Mouse (Mus musculus): ENCODE data around the gene Stx11.
A peak's percentile ranks its signal among the peaks of the same experiment; 100 is the strongest.

Stx11 gene

DNA sequence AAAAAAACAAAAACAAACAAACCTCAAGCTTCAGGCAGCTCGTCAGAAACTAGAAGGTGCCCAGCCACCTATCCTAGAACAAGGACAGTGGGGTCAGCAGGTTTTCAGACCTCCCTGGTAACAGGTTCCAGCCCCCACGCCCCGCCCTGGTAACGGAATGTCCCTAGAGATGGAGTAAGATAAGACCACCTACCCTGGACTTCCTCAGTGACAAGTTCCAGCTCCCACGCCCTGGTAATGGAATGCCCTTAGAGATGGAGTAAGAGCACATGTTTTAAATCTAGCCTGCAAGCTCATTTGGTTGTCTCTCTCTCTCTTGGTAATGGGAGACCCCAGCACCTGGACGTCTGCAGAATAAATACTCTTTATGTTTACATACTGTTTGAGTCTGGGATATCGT is 48.3 kb downstream of the Stx11 start:
- no peak for DNase-seq (ENCODE audit: low spot score in 2 of 2)

DNA sequence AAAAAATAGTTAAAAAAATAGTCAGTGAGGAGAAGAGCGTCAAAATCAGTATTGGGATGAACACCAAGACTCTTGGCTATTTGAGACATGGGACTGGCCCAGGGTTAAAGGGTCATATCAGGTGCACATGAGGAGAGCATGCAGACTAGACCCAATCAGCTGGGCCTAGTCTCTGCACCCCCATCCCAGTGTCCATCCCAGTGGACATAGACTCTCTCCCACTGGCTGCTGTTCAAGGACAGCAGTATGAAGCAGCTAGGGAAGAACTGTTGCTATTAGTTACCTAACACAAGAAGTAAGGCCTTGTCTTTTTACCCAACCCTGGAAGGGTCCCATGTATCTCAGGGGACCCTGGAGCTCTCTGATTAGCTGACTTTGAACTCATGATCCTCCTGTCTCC is 49.9 kb downstream of the Stx11 start:
- no peak for DNase-seq (ENCODE audit: low spot score in 2 of 2)

DNA sequence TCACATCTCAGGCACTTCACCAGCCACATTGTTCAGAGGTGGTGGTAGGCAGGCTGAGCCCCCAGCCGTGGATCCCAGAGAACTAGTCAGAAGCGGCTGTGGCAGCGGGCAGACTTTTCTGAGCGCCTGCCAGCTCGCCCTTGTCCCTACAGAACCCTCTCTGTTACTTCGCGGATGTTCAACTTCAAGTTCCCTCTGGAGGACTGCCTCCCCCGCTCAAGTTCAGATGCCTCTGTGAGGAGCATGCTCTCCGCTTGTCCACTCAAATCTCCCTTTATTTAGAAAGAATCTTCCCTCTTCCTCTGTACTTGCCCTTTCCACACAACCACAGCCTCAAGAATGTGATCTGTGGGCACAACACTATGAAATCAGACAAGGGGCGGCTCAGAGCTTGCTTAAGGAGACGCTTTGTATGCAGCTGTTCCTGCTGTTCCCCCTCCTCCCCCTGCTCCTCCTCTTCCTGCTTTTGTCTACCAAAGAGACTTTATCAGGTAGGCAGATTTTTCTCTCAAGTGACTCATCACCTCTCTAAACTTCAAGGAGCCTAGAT is 52.0 kb downstream of the Stx11 start:
- DNase-seq (ENCODE audit: low spot score in 2 of 2) = peak; percentile 31 to 35

DNA sequence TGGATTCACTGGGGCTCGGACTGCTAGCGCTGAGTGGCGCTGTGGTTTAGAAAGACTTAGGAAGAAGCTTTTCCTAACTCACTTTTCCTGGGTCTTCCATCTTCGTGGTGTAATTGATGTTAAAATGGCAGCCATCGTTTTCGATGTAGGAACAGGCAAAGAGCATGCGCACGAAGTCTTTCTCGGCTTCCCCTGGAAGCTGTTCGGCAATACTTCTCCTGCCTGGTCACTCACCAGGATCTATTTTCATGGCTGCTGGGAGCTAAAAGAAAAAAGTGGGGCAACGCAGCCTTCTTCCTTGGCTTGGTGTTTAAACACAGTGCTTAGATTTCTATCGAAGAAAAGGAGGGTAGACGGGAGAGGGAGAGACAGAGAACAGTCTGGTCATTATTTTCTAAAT is 52.6 kb downstream of the Stx11 start:
- no peak for DNase-seq (ENCODE audit: low spot score in 2 of 2)

DNA sequence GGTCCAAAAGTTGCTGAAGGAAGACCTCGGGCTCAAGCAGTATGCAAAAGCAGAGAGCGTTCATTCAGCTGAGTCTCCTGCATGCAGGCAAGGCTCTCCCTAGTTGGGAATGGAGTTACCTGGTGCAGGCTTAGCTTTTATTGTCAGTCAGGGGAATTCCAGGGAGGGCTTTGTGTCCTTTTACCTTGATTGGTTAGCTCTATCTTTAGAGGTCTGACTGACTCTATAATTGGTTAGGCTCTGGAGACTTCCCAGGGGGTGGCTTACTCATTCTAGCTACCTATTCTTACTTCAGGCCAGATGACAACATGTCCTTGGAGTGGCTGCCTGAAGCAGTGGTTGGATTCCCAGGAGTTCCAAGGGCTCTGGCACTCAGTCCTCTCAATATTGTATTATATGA is 54.2 kb downstream of the Stx11 start:
- no peak for DNase-seq (ENCODE audit: low spot score in 2 of 2)

DNA sequence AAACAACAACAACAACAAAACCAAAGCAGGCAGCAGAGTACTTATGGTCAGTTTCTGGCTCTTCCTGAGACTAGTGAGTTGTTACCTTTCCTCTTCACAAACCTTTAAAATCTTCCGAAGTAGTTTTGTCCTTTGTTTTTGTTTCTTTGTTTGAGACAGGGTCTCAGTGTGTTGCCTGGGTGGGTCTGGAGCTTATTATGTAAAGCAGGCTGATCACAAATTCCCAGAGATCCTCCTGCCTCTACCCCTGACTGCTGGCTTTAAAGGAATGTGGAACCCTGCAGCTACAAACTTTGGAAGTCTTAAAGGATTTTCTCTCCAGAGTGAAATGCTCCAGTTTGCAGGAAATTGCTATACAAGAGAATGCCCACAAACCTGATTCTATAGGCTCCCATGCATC is 54.9 kb downstream of the Stx11 start:
- no peak for DNase-seq (ENCODE audit: low spot score in 2 of 2)

DNA sequence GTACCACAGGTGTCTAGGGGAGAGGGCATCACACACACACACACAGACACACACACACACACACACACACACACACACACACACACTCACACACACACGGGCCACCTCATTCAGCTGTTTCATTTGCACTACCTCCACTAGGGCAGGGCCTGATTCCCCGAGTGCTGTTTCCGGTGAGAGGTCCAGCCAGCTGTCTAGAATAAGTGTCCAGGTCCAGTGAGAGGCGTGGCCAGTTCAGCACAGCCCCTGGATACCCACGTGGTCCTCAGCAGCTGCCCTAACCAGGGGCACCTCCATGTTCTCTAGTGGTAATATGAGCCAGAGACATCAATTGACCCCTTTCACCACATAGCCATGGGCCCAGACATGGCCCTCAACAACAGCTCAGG is 60.0 kb downstream of the Stx11 start:
- no peak for DNase-seq (ENCODE audit: low spot score in 2 of 2)

DNA sequence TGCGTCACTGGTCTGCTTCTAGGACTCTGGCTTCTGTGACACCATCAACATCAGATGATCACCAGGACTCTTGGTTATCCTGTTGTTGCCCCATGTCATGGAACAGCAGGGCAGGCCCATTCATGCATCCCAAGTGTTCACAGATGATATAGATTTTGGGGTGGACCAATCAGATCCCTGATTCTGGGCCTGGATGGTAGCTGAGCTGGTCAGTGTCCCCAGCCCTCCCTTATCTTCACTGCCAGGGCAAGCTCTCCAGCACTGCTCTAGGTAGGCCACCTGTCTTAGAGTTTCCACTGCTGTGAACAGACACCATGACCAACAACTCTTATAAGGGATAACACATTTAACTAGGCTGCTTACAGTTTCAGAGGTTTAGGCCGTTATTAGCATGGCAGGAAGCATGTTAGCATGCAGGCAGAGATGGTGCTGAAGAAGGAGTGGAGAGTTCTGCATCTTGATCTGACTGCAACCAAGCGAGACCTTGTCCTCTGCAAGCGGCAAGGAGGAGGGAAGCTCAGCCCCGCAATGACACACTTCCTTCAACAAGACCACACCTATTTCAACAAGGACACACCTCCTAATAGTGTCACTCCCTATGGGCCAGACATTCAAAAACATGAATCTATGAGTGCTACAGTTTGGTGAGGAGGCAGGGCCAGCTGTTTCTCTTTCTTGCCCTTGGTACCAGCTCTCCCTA is 60.5 kb downstream of the Stx11 start:
- no peak for DNase-seq (ENCODE audit: low spot score in 2 of 2)

DNA sequence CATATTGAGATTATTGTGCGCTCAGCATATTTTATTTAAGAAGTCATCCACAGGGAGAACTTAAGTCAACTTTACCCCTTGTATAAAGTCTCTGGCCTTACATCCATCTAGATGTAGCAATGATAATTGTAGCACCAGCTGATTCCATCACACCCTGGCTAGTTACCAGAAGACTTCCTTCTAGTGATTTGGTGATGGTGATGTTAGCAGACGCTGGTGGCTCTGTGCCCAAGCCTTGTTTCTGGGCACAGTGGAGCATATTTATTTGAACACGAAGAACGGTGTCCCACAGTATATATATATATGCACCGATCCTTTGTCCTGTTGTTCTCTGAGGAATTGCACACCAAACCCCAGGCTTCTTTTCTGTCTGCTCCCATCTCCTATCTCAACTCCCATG is 64.2 kb downstream of the Stx11 start:
- no peak for DNase-seq (ENCODE audit: low spot score in 2 of 2)

DNA sequence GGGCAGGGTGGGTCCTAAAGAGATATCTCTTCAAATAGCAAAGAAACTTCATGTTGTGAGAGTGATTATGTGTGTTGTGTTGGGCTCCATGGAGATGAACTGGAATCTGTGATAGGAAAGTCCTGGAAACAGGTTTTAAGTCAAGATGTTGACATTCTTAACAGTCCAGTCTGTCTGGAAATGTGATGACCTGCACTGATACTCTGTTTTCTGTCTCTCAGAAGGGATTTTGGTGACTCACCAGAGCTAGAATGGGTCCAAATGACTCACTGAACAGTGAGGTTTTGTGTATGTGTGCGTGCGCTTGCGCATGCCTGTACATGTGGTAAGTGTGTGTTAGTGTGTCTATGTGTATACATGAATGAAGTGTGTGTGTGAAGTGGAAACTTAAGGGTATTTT is 70.8 kb downstream of the Stx11 start:
- no peak for DNase-seq (ENCODE audit: low spot score in 2 of 2)

DNA sequence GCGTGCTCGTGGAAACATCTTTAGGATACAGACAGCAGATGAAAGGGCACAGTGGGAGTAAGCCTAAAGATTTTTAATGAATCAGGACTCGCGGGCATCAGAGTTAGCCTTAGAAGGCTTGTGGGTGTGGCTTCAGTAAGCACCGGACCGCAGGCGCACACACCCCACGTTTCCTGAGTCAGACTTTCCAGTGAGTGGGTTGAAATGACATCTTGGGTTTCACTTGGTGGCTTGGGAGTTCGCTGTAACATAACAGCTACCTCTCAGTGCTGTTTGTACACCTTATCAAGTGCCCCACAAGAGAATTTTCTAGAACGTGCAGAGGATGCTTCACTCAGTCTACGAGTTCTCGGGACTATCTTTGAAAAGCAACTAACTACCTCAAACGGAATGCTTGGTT is 75.7 kb downstream of the Stx11 start:
- no peak for DNase-seq (ENCODE audit: low spot score in 2 of 2)

Measured in frontal cortex, postnatal 10 days (tissue).